Comparison of ENCODE assay signal across 23 mouse cellular contexts in the genomic region with DNA sequence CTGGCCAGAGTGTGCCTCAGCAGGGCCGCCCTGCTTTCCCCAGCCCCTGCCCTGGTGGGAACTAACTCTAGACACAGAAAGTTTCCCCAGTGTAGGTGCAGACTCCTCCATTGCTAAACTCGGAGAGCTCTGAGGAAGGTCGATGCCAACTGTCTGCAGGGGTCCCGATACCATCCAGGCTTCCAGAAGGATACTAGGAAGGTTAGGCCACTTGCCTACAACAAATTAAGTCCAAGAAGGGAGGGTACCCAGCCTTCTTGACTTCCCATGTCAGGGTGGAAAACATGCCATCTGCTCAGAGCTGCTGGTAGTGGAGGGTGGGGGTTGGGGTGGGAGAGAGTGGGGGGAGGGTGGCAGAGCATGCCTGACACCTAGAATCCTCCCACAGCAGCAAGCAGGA. TPM values are rescaled to one million over a fixed set of nuclear protein-coding genes. Genes with fewer than 3 reads are reported as not detected.
DNase-seq lines count a peak whose midpoint lies in the region; ATAC-seq and TF ChIP-seq lines count a peak whose summit lies in the region.
"Had no signal": no experiment of that assay in that cellular context is flagged by ENCODE, and none has a peak within 500 bp of the region (broad histone marks: within the 10 kb centered on the region; RNA-seq: fewer than 3 reads in every experiment).

No protein-coding gene starts in this region.

- no peak overlapping the region for H3K9ac ChIP-seq in heart, embryonic 12.5 days
- H3K9ac ChIP-seq in liver, adult 2 months (ENCODE audit: low read depth, low read length) = no peak overlapping the region
- 0 out of 2 replicates have a peak overlapping the region, but pooled peaks have one; percentile 30 for H3K9ac ChIP-seq in liver, postnatal 0 days (replicated peaks)
- H3K9ac ChIP-seq: forebrain, postnatal 0 days; lung, embryonic 14.5 days had no signal

- H3K4me3 ChIP-seq in heart, embryonic 10.5 days = no peak overlapping the region
- no peak overlapping the region for H3K4me3 ChIP-seq in heart, embryonic 12.5 days
- H3K4me3 ChIP-seq in liver, adult 2 months (ENCODE audit: insufficient read depth, low read depth, low read length) = no peak overlapping the region
- H3K4me3 ChIP-seq in liver, postnatal 0 days (ENCODE audit: low read depth, low read length) = no peak overlapping the region

- no peak for ATAC-seq in heart, embryonic 12.5 days (ENCODE audit: insufficient number of reproducible peaks, low FRiP score)
- ATAC-seq in liver, postnatal 0 days = no peak
- ATAC-seq: activated CD4-positive, CD25-positive, alpha-beta regulatory T cell, adult 4 months; forebrain, postnatal 0 days; midbrain, embryonic 16.5 days; Patski had no signal

- TF ChIP-seq CTCF in liver, adult 2 months (IDR thresholded peaks at IDR 0.05; ENCODE audit: low read depth, low read length) = no peak
- no peak for TF ChIP-seq CTCF in brain, embryonic 14.5 days (IDR thresholded peaks at IDR 0.05; ENCODE audit: borderline replicate concordance, extremely low read depth, insufficient read depth, insufficient read length)
- TF ChIP-seq CTCF in liver, postnatal 0 days (IDR thresholded peaks at IDR 0.05; ENCODE audit: low read depth) = no peak

- H3K79me2 ChIP-seq in liver, adult 2 months (ENCODE audit: control insufficient read depth, insufficient read depth, low read length) = no peaks in the 10 kb centered on the region

- no peak for TF ChIP-seq POLR2A in liver, adult 2 months (IDR thresholded peaks at IDR 0.05; ENCODE audit: extremely low read depth, insufficient read depth, low read length)
- TF ChIP-seq POLR2A in brain, embryonic 14.5 days (IDR thresholded peaks at IDR 0.05; ENCODE audit: borderline replicate concordance, extremely low read depth, insufficient read depth, insufficient read length, poor library complexity, severe bottlenecking) = no peak

- TF ChIP-seq EP300 in liver, postnatal 0 days (IDR thresholded peaks at IDR 0.05; ENCODE audit: low read depth) = no peak

- 69% methylated on average over 4 of the region's 4 CpGs for WGBS in heart, embryonic 10.5 days
- WGBS in heart, embryonic 12.5 days = 74% methylated on average over 4 of the region's 4 CpGs
- 84% methylated on average over 4 of the region's 4 CpGs for WGBS in liver, adult 2 months
- 54% methylated on average over 4 of the region's 4 CpGs for WGBS in liver, postnatal 0 days (ENCODE audit: insufficient replicate concordance)

- H3K36me3 ChIP-seq in heart, embryonic 10.5 days = no peaks in the 10 kb centered on the region
- H3K36me3 ChIP-seq in heart, embryonic 12.5 days = no peaks in the 10 kb centered on the region
- no peaks in the 10 kb centered on the region for H3K36me3 ChIP-seq in liver, adult 2 months (ENCODE audit: control insufficient read depth, insufficient read depth, low read length)
- no peaks in the 10 kb centered on the region for H3K36me3 ChIP-seq in liver, postnatal 0 days (replicated peaks; ENCODE audit: insufficient read depth, low read length)

- H3K4me2 ChIP-seq in heart, embryonic 12.5 days = no peak overlapping the region
- H3K4me2 ChIP-seq in liver, postnatal 0 days (ENCODE audit: low read depth, low read length) = no peak overlapping the region; the same call in 1 of the 2 replicates
- H3K4me2 ChIP-seq: lung, embryonic 14.5 days had no signal

- H3K9me3 ChIP-seq in heart, embryonic 10.5 days = no peaks in the 10 kb centered on the region
- no peaks in the 10 kb centered on the region for H3K9me3 ChIP-seq in heart, embryonic 12.5 days (replicated peaks)
- no peaks in the 10 kb centered on the region for H3K9me3 ChIP-seq in liver, postnatal 0 days (ENCODE audit: low read length)

- H3K27ac ChIP-seq in heart, embryonic 10.5 days = 0 out of 2 replicates have a peak overlapping the region, but pooled peaks have one; percentile 57
- no peak overlapping the region for H3K27ac ChIP-seq in heart, embryonic 12.5 days (ENCODE audit: poor library complexity, severe bottlenecking)
- H3K27ac ChIP-seq in liver, adult 2 months (replicated peaks; ENCODE audit: insufficient read depth, low read depth, low read length) = 0 out of 2 replicates have a peak overlapping the region, but pooled peaks have one; percentile 16
- H3K27ac ChIP-seq in liver, postnatal 0 days (ENCODE audit: low read depth) = peak overlapping the region; percentile 80

- no peak for DNase-seq in heart, embryonic 10.5 days (ENCODE audit: low spot score)
- no peak for DNase-seq in liver, adult 2 months (ENCODE audit: extremely low read depth, low read depth, low spot score)
- no peak for DNase-seq in liver
- peak; percentile 37 for DNase-seq in brain, embryonic 14.5 days (ENCODE audit: low read depth)
- no peak for DNase-seq in liver, postnatal 0 days
- no peak for DNase-seq in urinary bladder, postnatal 36 days (ENCODE audit: low spot score in 2 of 2)
- DNase-seq: adrenal gland, postnatal 25 days; cerebellum, postnatal 36 days; forebrain, postnatal 0 days; heart, adult 18-20 months; kidney, adult 8-10 months; kidney, postnatal 36 days; lung, embryonic 14.5 days; retina, postnatal 1 day; thymus, adult 18-20 months had no signal

- H3K4me1 ChIP-seq in heart, embryonic 10.5 days = peaks cover 92% of the 10 kb centered on the region
- peaks cover 56% of the 10 kb centered on the region for H3K4me1 ChIP-seq in heart, embryonic 12.5 days (replicated peaks)
- no peaks in the 10 kb centered on the region for H3K4me1 ChIP-seq in liver, adult 2 months (ENCODE audit: control insufficient read depth, insufficient read depth, low read length)
- H3K4me1 ChIP-seq in liver, postnatal 0 days (ENCODE audit: insufficient read depth) = peaks cover 38% of the 10 kb centered on the region

- H3K27me3 ChIP-seq in heart, embryonic 10.5 days (ENCODE audit: insufficient read depth, poor library complexity, severe bottlenecking) = peaks cover 19% of the 10 kb centered on the region; the same call in 1 of the 2 replicates
- H3K27me3 ChIP-seq in heart, embryonic 12.5 days (replicated peaks) = no peaks in the 10 kb centered on the region
- no peaks in the 10 kb centered on the region for H3K27me3 ChIP-seq in liver, adult 2 months (ENCODE audit: control insufficient read depth, insufficient read depth, low read length)
- H3K27me3 ChIP-seq in liver, postnatal 0 days (ENCODE audit: insufficient read depth, low read length) = no peaks in the 10 kb centered on the region
- H3K27me3 ChIP-seq: Patski had no signal

RNA-seq across cellular contexts. Expression of a gene that starts 15.0 kb away (rescaled TPM):
- 20.8 and 21.4 TPM in 2 replicates for polyA plus RNA-seq in heart, embryonic 10.5 days (2016; fragmentation: Nextera tagmentation; extraction: Ambion mirVana)
- polyA plus RNA-seq in heart, embryonic 12.5 days (2016; fragmentation: Nextera tagmentation; extraction: Ambion mirVana) = 14.9 and 15.2 TPM in 2 replicates
- total RNA-seq in liver, adult 2 months (2014; rRNA removed) = 0.18 and 0.34 TPM in 2 replicates
- polyA plus RNA-seq in liver, adult 2 months (2012; rRNA removed) = 0.44 and 0.80 TPM in 2 replicates
- polyA plus RNA-seq in brain, embryonic 14.5 days (2012; rRNA removed) = 70.2 and 101 TPM in 2 replicates
- polyA plus RNA-seq in liver, postnatal 0 days (2015; fragmentation: Nextera tagmentation; extraction: Ambion mirVana) = 1.7 and 1.9 TPM in 2 replicates

RNA-seq across cellular contexts. Expression of a gene that starts 52.2 kb away (rescaled TPM):
- polyA plus RNA-seq in heart, embryonic 10.5 days (2016; fragmentation: Nextera tagmentation; extraction: Ambion mirVana) = not detected in 2 replicates
- polyA plus RNA-seq in heart, embryonic 12.5 days (2016; fragmentation: Nextera tagmentation; extraction: Ambion mirVana) = not detected in 2 replicates
- not detected in 2 replicates for total RNA-seq in liver, adult 2 months (2014; rRNA removed)
- polyA plus RNA-seq in liver, adult 2 months (2012; rRNA removed) = not detected in 2 replicates
- polyA plus RNA-seq in brain, embryonic 14.5 days (2012; rRNA removed) = not detected in 2 replicates
- not detected in 2 replicates for polyA plus RNA-seq in liver, postnatal 0 days (2015; fragmentation: Nextera tagmentation; extraction: Ambion mirVana)
- total RNA-seq: adrenal gland, postnatal 25 days; forebrain, postnatal 0 days; gastrocnemius, adult 8-10 months; heart, adult 18-20 months; heart, postnatal 25 days; layer of hippocampus, postnatal 14 days; left cerebral cortex, postnatal 36 days had no signal
- polyA plus RNA-seq: activated CD4-positive, CD25-positive, alpha-beta regulatory T cell, adult 4 months; forebrain, postnatal 0 days; lung, embryonic 14.5 days; midbrain, embryonic 16.5 days; Patski had no signal
